Mouse (Mus musculus): ENCODE data around the gene Cog3. TPM values are rescaled to one million over a fixed set of nuclear protein-coding genes. Genes with fewer than 3 reads are reported as not detected.
A peak's percentile ranks its signal among the peaks of the same experiment; 100 is the strongest.

Cog3 gene
- total RNA-seq, 2 experiments from 2014 or later, result 30.5 to 32.2 TPM

DNA sequence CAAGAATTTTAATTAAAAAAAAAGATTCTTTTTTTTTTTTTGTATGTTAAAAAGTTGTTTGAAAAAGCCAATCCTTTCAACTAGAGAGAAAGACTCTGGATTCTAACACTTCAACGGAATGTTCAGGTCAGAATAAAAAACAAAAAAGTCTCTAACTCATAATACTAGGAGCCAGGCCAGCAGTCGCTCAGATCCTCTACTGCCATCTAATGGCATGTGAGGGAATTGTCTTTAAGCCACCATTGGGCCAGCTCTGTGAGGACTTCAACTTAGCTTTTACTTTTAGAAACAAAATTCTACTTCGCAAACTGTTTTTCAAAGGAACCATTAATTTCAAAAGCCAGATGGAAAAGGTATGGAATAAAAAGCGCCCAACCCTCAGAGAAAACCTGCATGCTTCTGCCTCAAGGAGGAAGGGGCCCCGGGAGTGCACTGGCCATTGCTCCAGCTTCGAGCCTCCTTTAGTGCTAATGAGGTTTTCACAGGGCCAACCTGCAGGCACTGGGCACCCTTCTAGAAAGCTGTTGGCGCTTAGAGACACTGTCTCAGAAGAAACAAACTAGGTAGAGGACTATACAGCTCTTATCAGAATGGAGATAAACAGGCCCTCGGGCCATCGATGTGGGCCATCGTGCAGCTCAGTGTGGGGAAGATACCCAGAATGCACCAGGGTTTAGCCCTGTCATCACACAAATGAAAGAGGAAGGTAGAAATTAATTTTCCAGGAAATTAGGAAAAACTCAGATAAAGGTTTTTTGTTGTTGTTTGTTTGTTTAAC, 6.9 kb upstream of the Cog3 start:
- DNase-seq (ENCODE audit: low spot score in 2 of 2), result no peak

DNA sequence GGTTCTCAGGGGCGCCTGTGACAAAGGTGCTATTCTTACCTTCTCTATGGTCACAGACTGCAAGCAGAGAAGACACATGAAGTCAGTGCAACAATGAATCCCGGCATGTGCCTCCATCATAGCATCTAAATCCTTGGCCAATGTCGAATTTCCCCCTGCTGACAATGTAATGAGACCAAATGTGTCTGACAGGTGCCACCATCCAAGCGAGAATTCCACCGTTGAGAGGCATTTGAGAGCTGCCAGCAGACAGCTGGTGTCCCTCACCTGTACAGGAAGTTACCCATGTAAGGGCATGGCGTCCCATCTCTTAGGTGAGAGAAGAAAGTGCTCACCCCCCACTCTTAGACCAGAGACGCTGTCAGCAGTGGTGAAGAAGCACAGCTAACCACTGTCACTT, 4.1 kb upstream of the Cog3 start:
- DNase-seq (ENCODE audit: low spot score in 2 of 2), result no peak

- no peak for DNase-seq (ENCODE audit: low spot score in 2 of 2)
These were observed 3.5 kb upstream of the Cog3 start for GRCm38 (mm10) chr14:75757821-75758220.

- DNase-seq (ENCODE audit: low spot score in 2 of 2), result no peak
These were observed 2.7 kb upstream of the Cog3 start for GRCm38 (mm10) chr14:75756971-75757370.

- no peak for DNase-seq (ENCODE audit: low spot score in 2 of 2)
These were observed 1.1 kb downstream of the Cog3 start for GRCm38 (mm10) chr14:75753206-75753605.

DNA sequence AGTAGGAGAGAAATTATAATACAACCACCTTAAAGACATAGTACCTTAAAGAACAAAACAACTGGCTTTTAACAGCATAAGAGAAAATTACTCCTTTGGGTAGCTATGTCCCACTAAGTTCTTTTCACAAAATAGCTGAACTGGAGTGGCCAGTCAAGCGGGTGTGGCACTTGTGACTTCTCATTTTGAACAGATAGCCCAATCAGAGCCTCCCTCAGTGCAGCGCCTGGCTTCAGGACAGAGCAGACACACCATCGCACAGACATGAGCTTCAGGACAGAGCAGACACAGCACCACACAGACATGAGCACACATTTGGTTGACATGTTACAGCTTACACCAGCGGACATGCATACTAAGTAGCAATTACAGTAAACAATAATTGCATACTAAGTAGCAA, 3.3 kb downstream of the Cog3 start:
- no peak for DNase-seq (ENCODE audit: low spot score in 2 of 2)

GRCm38 (mm10) chr14:75749123-75749522, 5.2 kb downstream of the Cog3 start:
- DNase-seq (ENCODE audit: low spot score in 2 of 2), result no peak

GRCm38 (mm10) chr14:75747960-75748359, 6.4 kb downstream of the Cog3 start:
- no peak for DNase-seq (ENCODE audit: low spot score in 2 of 2)

GRCm38 (mm10) chr14:75741904-75742303, 12.4 kb downstream of the Cog3 start:
- no peak for DNase-seq (ENCODE audit: low spot score in 2 of 2)

GRCm38 (mm10) chr14:75735597-75735996, 18.7 kb downstream of the Cog3 start:
- DNase-seq (ENCODE audit: low spot score in 2 of 2), result no peak

- DNase-seq (ENCODE audit: low spot score in 2 of 2), result no peak
These were observed 21.7 kb downstream of the Cog3 start for GRCm38 (mm10) chr14:75732631-75733030.

GRCm38 (mm10) chr14:75731361-75731760, 23.0 kb downstream of the Cog3 start:
- no peak for DNase-seq (ENCODE audit: low spot score in 2 of 2)

- DNase-seq (ENCODE audit: low spot score in 2 of 2), result no peak
These were observed 26.2 kb downstream of the Cog3 start for GRCm38 (mm10) chr14:75728111-75728510.

- no peak for DNase-seq (ENCODE audit: low spot score in 2 of 2)
These were observed 27.3 kb downstream of the Cog3 start for GRCm38 (mm10) chr14:75727046-75727445.

DNA sequence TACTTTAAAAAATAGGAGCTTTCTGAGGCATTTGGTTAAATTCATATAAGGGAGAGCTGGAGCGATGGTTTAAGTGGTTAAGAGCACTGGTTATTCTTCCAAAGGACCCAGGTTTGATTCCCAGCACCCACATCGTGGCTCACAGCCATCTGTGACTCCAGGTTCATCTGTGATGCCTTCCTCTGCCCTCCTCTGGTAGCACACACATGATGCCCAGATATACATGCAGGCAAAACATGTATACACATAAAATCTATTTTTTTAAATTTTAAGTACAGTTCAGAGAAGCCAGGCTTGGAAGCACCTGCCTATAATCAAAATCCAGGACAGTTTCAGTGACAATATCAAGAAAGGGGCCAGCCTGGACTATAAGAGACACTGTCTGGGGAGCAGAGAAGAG, 31.5 kb downstream of the Cog3 start:
- no peak for DNase-seq (ENCODE audit: low spot score in 2 of 2)

DNA sequence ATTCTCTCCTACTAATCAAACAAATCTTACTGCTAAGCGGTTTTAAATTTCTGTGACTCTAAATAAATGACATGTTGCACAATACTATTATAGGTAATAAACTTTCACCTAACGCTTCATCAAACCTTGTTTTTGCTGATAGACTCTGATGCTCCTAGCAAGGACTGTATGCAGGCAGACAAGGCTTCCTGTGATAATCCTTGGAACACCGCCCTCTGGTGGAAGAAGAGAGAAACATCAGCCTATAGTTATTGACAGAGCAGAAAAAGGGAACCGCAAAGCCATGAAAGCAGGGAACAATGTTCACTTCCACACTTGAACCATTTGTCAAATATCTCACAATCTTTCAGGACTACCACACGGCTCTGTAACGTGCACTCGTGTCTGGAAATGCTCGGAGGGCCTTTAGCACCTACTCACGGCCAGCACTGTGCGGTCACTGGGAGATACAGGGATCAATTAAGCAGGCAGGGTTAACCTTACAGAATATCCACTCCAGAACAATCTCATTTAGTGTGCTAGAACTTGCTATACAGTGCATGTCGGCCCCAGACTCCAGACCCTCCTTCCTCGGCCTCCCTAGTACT, 32.2 kb downstream of the Cog3 start:
- DNase-seq (ENCODE audit: low spot score in 2 of 2), result peak in 1 of 2 experiments; percentile 14

- no peak for DNase-seq (ENCODE audit: low spot score in 2 of 2)
These were observed 34.2 kb downstream of the Cog3 start for GRCm38 (mm10) chr14:75720121-75720520.

DNA sequence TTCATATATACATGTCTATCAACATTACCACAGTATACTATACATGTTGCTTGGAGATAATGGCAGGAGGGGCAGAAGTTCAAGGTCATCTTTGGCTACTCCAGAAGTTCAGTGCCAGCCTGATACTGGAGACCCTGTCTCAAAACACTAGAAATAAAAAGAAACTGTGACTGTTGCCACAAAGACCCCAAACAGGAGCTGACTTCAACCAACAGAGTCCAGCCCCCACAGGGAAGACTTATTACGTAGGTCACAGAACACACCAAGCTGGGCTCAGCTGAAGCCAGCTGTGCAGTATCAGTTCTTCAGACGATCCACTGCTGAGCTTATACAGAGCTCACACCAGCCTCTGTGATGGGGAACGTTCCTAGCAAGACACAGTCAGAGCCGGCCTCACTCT, 37.9 kb downstream of the Cog3 start:
- DNase-seq (ENCODE audit: low spot score in 2 of 2), result no peak

DNA sequence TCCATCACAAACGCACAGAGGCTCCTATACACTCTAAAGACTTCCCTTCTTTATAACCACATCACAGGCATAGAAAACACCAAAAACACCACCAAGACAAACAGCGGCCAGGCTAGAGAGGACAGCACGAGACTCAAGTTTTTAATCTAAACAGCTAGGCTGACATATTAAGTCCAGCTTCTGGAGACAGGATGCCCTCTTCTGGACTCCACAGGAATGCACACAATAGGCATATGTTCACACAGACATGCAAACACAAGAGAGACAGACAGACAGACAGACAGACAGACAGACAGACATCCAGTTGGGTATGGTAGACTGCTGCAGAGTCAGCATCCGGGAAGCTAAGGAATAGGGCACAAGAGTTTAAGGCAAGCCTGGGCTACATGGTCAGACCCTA, 40.7 kb downstream of the Cog3 start:
- no peak for DNase-seq (ENCODE audit: low spot score in 2 of 2)

GRCm38 (mm10) chr14:75712687-75713086, 41.6 kb downstream of the Cog3 start:
- DNase-seq (ENCODE audit: low spot score in 2 of 2), result no peak

DNA sequence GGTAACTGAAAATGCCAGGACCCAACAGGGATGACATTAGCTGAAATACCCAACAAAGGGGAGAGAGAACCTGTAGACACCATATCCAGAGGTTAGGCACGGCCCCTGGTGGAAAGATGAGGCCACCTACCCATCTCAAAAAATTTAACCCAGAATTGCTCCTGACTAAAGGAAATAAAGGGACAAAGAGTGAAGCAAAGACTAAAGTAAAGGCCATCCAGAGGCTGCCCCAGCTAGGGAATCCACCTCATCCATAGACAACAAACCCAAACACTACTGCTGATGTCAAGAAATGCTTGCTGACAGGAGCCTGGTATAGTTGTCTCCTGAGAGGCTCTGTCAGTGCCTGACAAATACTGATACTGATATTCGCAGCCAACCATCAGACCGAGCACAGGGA, 42.6 kb downstream of the Cog3 start:
- DNase-seq (ENCODE audit: low spot score in 2 of 2), result no peak

- DNase-seq (ENCODE audit: low spot score in 2 of 2), result no peak
These were observed 45.3 kb downstream of the Cog3 start for GRCm38 (mm10) chr14:75708986-75709385.

GRCm38 (mm10) chr14:75707771-75708170, 46.5 kb downstream of the Cog3 start:
- DNase-seq (ENCODE audit: low spot score in 2 of 2), result no peak

Measured in adrenal gland, postnatal 4 days (tissue).